Mouse (Mus musculus) forebrain, embryonic 11.5 days (tissue): ENCODE measurements around the gene Eml6. TPM values are rescaled to one million over a fixed set of nuclear protein-coding genes. Genes with fewer than 3 reads are reported as not detected.

Source experiments
- ATAC-seq: fragments of 200-750 bp; cut with Nextera tagmentation; replicated peaks from 2 replicates; pipeline ENCODE4 v1.8.0; 2017; ENCODE audit warnings: moderate TSS enrichment; ENCODE audit not compliant: low FRiP score
- DNase-seq: peaks from one replicate; pipeline ENCODE4 v3.0.0-alpha.2; 2017; ENCODE audit warnings: low spot score
- H3K27ac ChIP-seq: fragments of 300-500 bp; sonication (generic); 2 replicates; pipeline ENCODE4 v1.5.1; 2014; ENCODE audit warnings: low read depth, low read length
- H3K27me3 ChIP-seq: fragments of 300-500 bp; sonication (generic); 2 replicates; pipeline ENCODE4 v1.6.1; 2014; ENCODE audit warnings: mild to moderate bottlenecking, low read length, mixed read lengths; ENCODE audit not compliant: control insufficient read depth, insufficient read depth
- H3K36me3 ChIP-seq: fragments of 300-500 bp; sonication (generic); 2 replicates; pipeline ENCODE4 v1.6.1; 2014; ENCODE audit warnings: mild to moderate bottlenecking, low read length, moderate library complexity, mixed read lengths; ENCODE audit not compliant: control insufficient read depth, insufficient read depth
- H3K4me1 ChIP-seq: fragments of 300-500 bp; sonication (generic); replicated peaks from 2 replicates; pipeline ENCODE4 v1.6.1; 2014; ENCODE audit warnings: low read length, mixed read lengths; ENCODE audit not compliant: control insufficient read depth, insufficient read depth
- H3K4me2 ChIP-seq: fragments of 300-500 bp; sonication (generic); 2 replicates; pipeline ENCODE4 v1.6.1; 2014; ENCODE audit warnings: low read depth, mild to moderate bottlenecking, low read length, moderate library complexity, mixed read lengths; ENCODE audit not compliant: severe bottlenecking
- H3K4me3 ChIP-seq: fragments of 300-500 bp; sonication (generic); 2 replicates; pipeline ENCODE4 v1.5.1; 2014; ENCODE audit warnings: low read depth, low read length
- H3K9ac ChIP-seq: fragments of 300-500 bp; sonication (generic); 2 replicates; pipeline ENCODE4 v1.6.1; 2014; ENCODE audit warnings: low read length
- H3K9me3 ChIP-seq: fragments of 300-500 bp; sonication (generic); 2 replicates; pipeline ENCODE4 v1.6.1; 2016; ENCODE audit warnings: low read length, mixed read lengths; ENCODE audit not compliant: control insufficient read depth
- WGBS: fragments of 180-500 bp; shearing (Covaris S2); extraction: QIAGEN DNeasy Blood & Tissue Kit; methylation state at CpG from one replicate; pipeline ENCODE4 v1.1.7; 2014; 5-methylcytosine and 5-hydroxymethylcytosine counted together
- polyA plus RNA-seq: library from polyadenylated mRNA; unstranded; fragments of >200 nt; fragmentation: Nextera tagmentation; extraction: Ambion mirVana; gene quantifications from 2 replicates; pipeline ENCODE4 v1.2.1, GENCODE M21; 2014

Gene Eml6
- polyA plus RNA-seq, 1 experiment from 2014 or later: 0.76 TPM

DNA sequence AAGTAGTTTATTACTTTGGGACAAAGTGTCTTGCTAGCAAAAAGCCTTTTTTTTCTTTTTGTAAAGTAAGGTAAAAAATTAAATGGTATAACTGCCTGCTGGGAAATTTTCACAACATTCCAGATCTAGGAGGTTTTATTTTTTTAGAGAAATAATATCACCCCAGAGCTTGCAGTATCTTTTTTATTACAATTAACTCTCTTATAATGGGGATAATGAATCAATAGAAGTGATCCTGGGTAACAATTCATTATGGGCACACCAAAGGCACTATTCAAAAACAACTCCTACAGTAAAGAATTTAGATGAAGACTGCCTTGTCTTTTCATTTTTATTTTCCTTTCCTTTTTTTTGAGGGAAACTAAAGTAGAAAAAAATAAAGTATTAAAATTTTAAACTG is 331.1 kb downstream of the Eml6 start:
- Histone ChIP-seq H3K27me3 (no peaks in the 10 kb centered on the region), H3K9ac (no peak overlapping the region), H3K27ac (no peak overlapping the region), H3K4me1 (no peaks in the 10 kb centered on the region), H3K4me3 (no peak overlapping the region), H3K9me3 (no peaks in the 10 kb centered on the region), H3K4me2 (no peak overlapping the region), H3K36me3 (no peaks in the 10 kb centered on the region)
- DNase-seq: no peak
- ATAC-seq: no peak

DNA sequence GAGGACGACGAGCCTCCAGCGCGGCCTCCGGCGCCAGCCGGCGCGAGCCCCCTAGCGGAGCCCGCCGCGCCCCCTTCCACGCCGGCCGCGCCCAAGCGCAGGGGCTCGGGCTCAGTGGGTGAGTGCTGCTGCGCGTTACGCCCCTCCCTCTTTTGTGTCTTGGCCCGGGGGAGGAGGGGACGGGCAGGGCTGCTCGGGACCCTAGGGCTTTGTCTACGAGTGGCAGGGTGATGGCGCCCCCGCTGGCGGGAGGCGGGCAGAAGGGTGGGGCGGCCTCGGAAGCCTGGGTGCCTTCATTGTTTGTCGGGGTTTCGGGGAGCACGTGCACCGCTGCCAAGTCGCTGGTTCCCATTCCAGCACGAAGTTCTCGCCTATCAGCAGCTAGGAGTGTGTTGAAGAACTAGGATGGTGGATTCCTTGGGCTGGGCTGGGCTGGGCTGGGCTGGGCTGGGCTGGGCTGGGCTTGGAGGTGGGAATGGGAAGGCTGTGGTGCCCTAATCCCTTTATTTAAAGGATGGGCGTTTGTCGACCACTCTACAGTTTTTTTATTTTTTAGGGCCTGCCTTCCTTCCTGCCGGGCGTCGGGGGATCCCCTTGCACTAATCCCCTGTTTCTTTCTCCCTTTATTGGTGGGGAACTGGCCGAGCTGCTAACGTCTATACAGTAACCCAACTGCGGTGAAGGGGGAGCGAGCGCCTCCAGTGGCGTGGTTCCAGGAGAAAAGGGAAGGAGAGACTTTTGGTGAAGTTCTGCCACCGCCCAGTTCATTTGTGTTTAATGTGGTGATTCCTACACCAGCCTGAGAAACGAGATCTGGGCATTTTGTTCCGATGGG is 332.0 kb downstream of the Eml6 start:
- Histone ChIP-seq H3K4me2 (peak overlapping the region; percentile 58), H3K27me3 (no peaks in the 10 kb centered on the region), H3K9me3 (no peaks in the 10 kb centered on the region), H3K4me1 (no peaks in the 10 kb centered on the region), H3K9ac (peak overlapping the region; percentile 98), H3K36me3 (no peaks in the 10 kb centered on the region), H3K27ac (peak overlapping the region; percentile 95), H3K4me3 (peak overlapping the region; percentile 96)
- peak; percentile 93 for ATAC-seq
- WGBS: under 1% methylated on average over 47 of the region's 53 CpGs
- peak; percentile 95 for DNase-seq

Other genes with a start within 250 kb of the Eml6 start
- gene 4931440F15Rik, start 200.4 kb downstream of the Eml6 start, polyA plus RNA-seq: 0.13 and 0.24 TPM in 2 replicates
- 74.8 and 77.2 TPM in 2 replicates for gene Sptbn1, start 242.1 kb upstream of the Eml6 start, polyA plus RNA-seq